ENCODE assay signal across 8 mouse cellular contexts in the genomic region with DNA sequence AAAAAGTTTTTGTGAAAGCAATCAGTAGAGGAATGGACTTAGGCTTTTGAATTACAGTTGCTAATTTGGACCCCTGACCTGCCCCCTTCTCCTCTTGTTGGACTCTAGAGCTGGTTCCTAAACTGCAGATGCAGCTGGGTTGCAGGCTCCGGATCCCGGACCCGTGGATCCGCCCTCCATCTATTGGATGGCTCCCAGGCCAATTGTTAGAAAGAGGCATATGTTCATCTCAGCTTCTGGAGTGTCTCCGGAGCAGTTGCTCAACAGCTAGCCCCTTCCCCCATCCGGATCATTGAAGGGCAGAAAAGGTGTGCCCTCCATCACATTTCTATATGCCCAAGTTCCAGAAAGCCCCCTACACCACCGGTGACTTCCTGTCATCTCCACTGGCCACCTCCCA. TPM values are rescaled to one million over a fixed set of nuclear protein-coding genes. Genes with fewer than 3 reads are reported as not detected.
DNase-seq lines count a peak whose midpoint lies in the region; ATAC-seq lines count a peak whose summit lies in the region.

No protein-coding gene starts in this region.

- no peak overlapping the region for H3K27ac ChIP-seq in hindbrain, embryonic 14.5 days
- no peak overlapping the region for H3K27ac ChIP-seq in liver, embryonic 16.5 days (ENCODE audit: low read length)

- H3K9me3 ChIP-seq in hindbrain, embryonic 14.5 days (ENCODE audit: control insufficient read depth, low read length), result no peaks in the 10 kb centered on the region
- no peaks in the 10 kb centered on the region for H3K9me3 ChIP-seq in liver, embryonic 16.5 days (replicated peaks; ENCODE audit: control insufficient read depth, low read length)

- H3K9ac ChIP-seq in hindbrain, embryonic 14.5 days, result no peak overlapping the region
- H3K9ac ChIP-seq in liver, embryonic 16.5 days (ENCODE audit: low read depth, low read length), result no peak overlapping the region

- no peaks in the 10 kb centered on the region for H3K4me1 ChIP-seq in hindbrain, embryonic 14.5 days (replicated peaks; ENCODE audit: control insufficient read depth, insufficient read depth, low read length)
- no peaks in the 10 kb centered on the region for H3K4me1 ChIP-seq in liver, embryonic 16.5 days (ENCODE audit: control insufficient read depth, low read depth, low read length)

- no peaks in the 10 kb centered on the region for H3K36me3 ChIP-seq in hindbrain, embryonic 14.5 days (replicated peaks; ENCODE audit: control insufficient read depth, insufficient read depth)
- H3K36me3 ChIP-seq in liver, embryonic 16.5 days (ENCODE audit: control insufficient read depth, insufficient read depth), result no peaks in the 10 kb centered on the region

- peak; percentile 32 for DNase-seq in adrenal gland, adult 2 months
- DNase-seq in adrenal gland, postnatal 4 days (ENCODE audit: low spot score in 2 of 2), result no peak
- DNase-seq in B cell, adult 2 months, result peak; percentile 7 to 8
- DNase-seq in embryo, embryonic 11 days, result peak; percentile 58
- DNase-seq in hindbrain, embryonic 14.5 days (ENCODE audit: low spot score), result peak; percentile 42
- peak; percentile 19 for DNase-seq in right cerebral cortex, postnatal 14 days

- peak overlapping the region; percentile 81 for H3K4me2 ChIP-seq in hindbrain, embryonic 14.5 days (replicated peaks)
- peak overlapping the region; percentile 2; the same call in 1 of the 2 replicates for H3K4me2 ChIP-seq in liver, embryonic 16.5 days (ENCODE audit: low read depth, low read length)

- WGBS in hindbrain, embryonic 14.5 days, result 16% methylated on average over 7 of the region's 7 CpGs
- WGBS in liver, embryonic 16.5 days (ENCODE audit: insufficient replicate concordance), result 19% methylated on average over 7 of the region's 7 CpGs

- H3K4me3 ChIP-seq in hindbrain, embryonic 14.5 days (replicated peaks; ENCODE audit: low read length), result peak overlapping the region; percentile 7; the same call in 1 of the 2 replicates
- no peak overlapping the region for H3K4me3 ChIP-seq in liver, embryonic 16.5 days (ENCODE audit: low read depth, low read length)

- no peak for ATAC-seq in hindbrain, embryonic 14.5 days (ENCODE audit: low FRiP score)
- no peak for ATAC-seq in liver, embryonic 16.5 days (ENCODE audit: low read depth)
- no peak for ATAC-seq in megakaryocyte progenitor cell, adult 5-6 weeks (replicated peaks; ENCODE audit: poor library complexity)

- H3K27me3 ChIP-seq in hindbrain, embryonic 14.5 days (ENCODE audit: control insufficient read depth, insufficient read depth, low read length), result peaks cover 37% of the 10 kb centered on the region
- H3K27me3 ChIP-seq in liver, embryonic 16.5 days (ENCODE audit: control insufficient read depth, insufficient read depth, low read depth, low read length), result peaks cover 53% of the 10 kb centered on the region

RNA-seq across cellular contexts. Expression of a gene that starts 1.9 kb away (rescaled TPM):
- total RNA-seq in adrenal gland, adult 2 months (2021), result 10 to 100 TPM in 1 of 2 experiments, 1 to 10 TPM in 1; 1.2 to 19.3 TPM
- 2.3 and 25.2 TPM in 2 replicates for polyA plus RNA-seq in adrenal gland, adult 2 months (2012; rRNA removed)
- total RNA-seq in adrenal gland, postnatal 4 days (2021), result 1 to 10 TPM; 5.2 to 5.6 TPM
- polyA plus RNA-seq in hindbrain, embryonic 14.5 days (2014; fragmentation: Nextera tagmentation; extraction: Ambion mirVana), result 13.2 and 14.3 TPM in 2 replicates
- polyA plus RNA-seq in liver, embryonic 16.5 days (2015; fragmentation: Nextera tagmentation; extraction: Ambion mirVana), result 39.9 and 40.3 TPM in 2 replicates
- not detected in 2 replicates for total RNA-seq in megakaryocyte progenitor cell, adult 5-6 weeks (2015)
- total RNA-seq in megakaryocyte progenitor cell, adult 5-6 weeks (2017), result not detected in 2 replicates

Comparison
In these comparisons a context has a peak if more than half of its experiments do, and no peak if none do; other contexts are left out.
1. DNase-seq: peak in adrenal gland, adult 2 months (single experiment), B cell, adult 2 months (2 of 2), embryo, embryonic 11 days (single experiment), hindbrain, embryonic 14.5 days (single experiment) and right cerebral cortex, postnatal 14 days (single experiment); none in adrenal gland, postnatal 4 days (0 of 2).